Mouse (Mus musculus) limb, embryonic 10.5 days (tissue): Measurements from ENCODE around the gene Cacnb4. TPM values are rescaled to one million over a fixed set of nuclear protein-coding genes. Genes with fewer than 3 reads are reported as not detected.

Experiments used
- DNase-seq: peaks from one replicate; pipeline ENCODE4 v3.0.0-alpha.2; 2017; ENCODE audit warnings: low spot score
- H3K27ac ChIP-seq: fragments of 300-500 bp; sonication (generic); 2 replicates; pipeline ENCODE4 v1.5.1; 2016; ENCODE audit warnings: mild to moderate bottlenecking
- H3K27me3 ChIP-seq: fragments of 300-500 bp; sonication (generic); 2 replicates; pipeline ENCODE4 v1.6.1; 2016; ENCODE audit warnings: low read depth, mild to moderate bottlenecking; ENCODE audit not compliant: poor library complexity, severe bottlenecking
- H3K36me3 ChIP-seq: fragments of 300-500 bp; sonication (generic); 2 replicates; pipeline ENCODE4 v1.6.1; 2016; ENCODE audit warnings: mild to moderate bottlenecking, moderate library complexity
- H3K4me1 ChIP-seq: fragments of 300-500 bp; sonication (generic); 2 replicates; pipeline ENCODE4 v1.6.1; 2016
- H3K4me3 ChIP-seq: fragments of 300-500 bp; sonication (generic); 2 replicates; pipeline ENCODE4 v1.5.1; 2016; ENCODE audit warnings: mild to moderate bottlenecking, moderate library complexity
- H3K9me3 ChIP-seq: fragments of 300-500 bp; sonication (generic); replicated peaks from 2 replicates; pipeline ENCODE4 v1.6.1; 2016; ENCODE audit warnings: mild to moderate bottlenecking
- WGBS: fragments of 180-500 bp; shearing (Covaris S2); methylation state at CpG from one replicate; pipeline ENCODE4 v1.1.7; 2016; 5-methylcytosine and 5-hydroxymethylcytosine counted together
- polyA plus RNA-seq: library from polyadenylated mRNA; unstranded; fragments of >200 nt; fragmentation: Nextera tagmentation; extraction: Ambion mirVana; gene quantifications from 2 replicates; pipeline ENCODE4 v1.2.1, GENCODE M21; 2016

The Cacnb4 gene
- polyA plus RNA-seq, 1 experiment from 2014 or later = 0.56 TPM

- no peak for DNase-seq
- Histone ChIP-seq H3K9me3 (no peaks in the 10 kb centered on the region), H3K4me3 (no peak overlapping the region), H3K4me1 (0 out of 2 replicates have a peak, but pooled peaks cover 6% of the 10 kb centered on the region), H3K27ac (no peak overlapping the region), H3K36me3 (no peaks in the 10 kb centered on the region), H3K27me3 (no peaks in the 10 kb centered on the region)
- WGBS = 83% methylated on average over 7 of the region's 7 CpGs
Observed at GRCm38 (mm10) chr2:52455606-52456479, 220.8 kb downstream of the Cacnb4 start.

- Histone ChIP-seq H3K4me3 (no peak overlapping the region), H3K9me3 (no peaks in the 10 kb centered on the region), H3K36me3 (no peaks in the 10 kb centered on the region), H3K4me1 (no peaks in the 10 kb centered on the region), H3K27ac (no peak overlapping the region), H3K27me3 (no peaks in the 10 kb centered on the region)
- DNase-seq = no peak
- WGBS = 88% methylated on average over 8 of the region's 8 CpGs
Observed at GRCm38 (mm10) chr2:52449818-52450217, 226.8 kb downstream of the Cacnb4 start.

GRCm38 (mm10) chr2:52448916-52449315, 227.7 kb downstream of the Cacnb4 start:
- H3K9me3 ChIP-seq = no peaks in the 10 kb centered on the region
- 85% methylated on average over 1 of the region's 1 CpGs for WGBS
- no peaks in the 10 kb centered on the region for H3K27me3 ChIP-seq
- no peaks in the 10 kb centered on the region for H3K4me1 ChIP-seq
- no peak for DNase-seq
- H3K4me3 ChIP-seq = no peak overlapping the region
- no peak overlapping the region for H3K27ac ChIP-seq
- H3K36me3 ChIP-seq = no peaks in the 10 kb centered on the region

- no peaks in the 10 kb centered on the region for H3K36me3 ChIP-seq
- H3K27ac ChIP-seq = no peak overlapping the region
- no peak for DNase-seq
- no peaks in the 10 kb centered on the region for H3K4me1 ChIP-seq
- WGBS = 75% methylated on average over 5 of the region's 5 CpGs
- no peaks in the 10 kb centered on the region for H3K27me3 ChIP-seq
- no peak overlapping the region for H3K4me3 ChIP-seq
- no peaks in the 10 kb centered on the region for H3K9me3 ChIP-seq
Observed at GRCm38 (mm10) chr2:52446648-52447047, 230.0 kb downstream of the Cacnb4 start.

- H3K27ac ChIP-seq = no peak overlapping the region
- H3K27me3 ChIP-seq = no peaks in the 10 kb centered on the region
- WGBS = 46% methylated on average over 5 of the region's 5 CpGs
- H3K4me3 ChIP-seq = no peak overlapping the region
- DNase-seq = no peak
- H3K9me3 ChIP-seq = no peaks in the 10 kb centered on the region
- H3K4me1 ChIP-seq = no peaks in the 10 kb centered on the region
- no peaks in the 10 kb centered on the region for H3K36me3 ChIP-seq
Observed at GRCm38 (mm10) chr2:52442125-52442524, 234.5 kb downstream of the Cacnb4 start.

GRCm38 (mm10) chr2:52440420-52441015, 236.1 kb downstream of the Cacnb4 start:
- no peaks in the 10 kb centered on the region for H3K36me3 ChIP-seq
- WGBS = 93% methylated on average over 4 of the region's 4 CpGs
- no peak for DNase-seq
- no peaks in the 10 kb centered on the region for H3K9me3 ChIP-seq
- H3K27me3 ChIP-seq = no peaks in the 10 kb centered on the region
- no peak overlapping the region for H3K4me3 ChIP-seq
- H3K4me1 ChIP-seq = no peaks in the 10 kb centered on the region
- H3K27ac ChIP-seq = no peak overlapping the region

- Histone ChIP-seq H3K4me3 (no peak overlapping the region), H3K9me3 (no peaks in the 10 kb centered on the region), H3K4me1 (no peaks in the 10 kb centered on the region), H3K27me3 (no peaks in the 10 kb centered on the region), H3K36me3 (no peaks in the 10 kb centered on the region), H3K27ac (no peak overlapping the region)
- WGBS = 95% methylated on average over 4 of the region's 4 CpGs
- no peak for DNase-seq
Observed at GRCm38 (mm10) chr2:52438437-52438836, 238.2 kb downstream of the Cacnb4 start.

- Histone ChIP-seq H3K4me3 (no peak overlapping the region), H3K36me3 (no peaks in the 10 kb centered on the region), H3K27ac (no peak overlapping the region), H3K27me3 (no peaks in the 10 kb centered on the region), H3K4me1 (no peaks in the 10 kb centered on the region), H3K9me3 (no peaks in the 10 kb centered on the region)
- no peak for DNase-seq
- 86% methylated on average over 6 of the region's 6 CpGs for WGBS
Observed at GRCm38 (mm10) chr2:52438013-52438412, 238.6 kb downstream of the Cacnb4 start.

- Histone ChIP-seq H3K9me3 (no peaks in the 10 kb centered on the region), H3K27ac (no peak overlapping the region), H3K4me3 (no peak overlapping the region), H3K36me3 (no peaks in the 10 kb centered on the region), H3K27me3 (no peaks in the 10 kb centered on the region), H3K4me1 (no peaks in the 10 kb centered on the region)
- 83% methylated on average over 14 of the region's 14 CpGs for WGBS
- no peak for DNase-seq
Observed at GRCm38 (mm10) chr2:52435919-52436632, 240.6 kb downstream of the Cacnb4 start.

- H3K27me3 ChIP-seq = no peaks in the 10 kb centered on the region
- H3K27ac ChIP-seq = no peak overlapping the region
- no peaks in the 10 kb centered on the region for H3K36me3 ChIP-seq
- H3K4me1 ChIP-seq = no peaks in the 10 kb centered on the region
- 47% methylated on average over 7 of the region's 7 CpGs for WGBS
- no peak for DNase-seq
- H3K9me3 ChIP-seq = no peaks in the 10 kb centered on the region
- H3K4me3 ChIP-seq = no peak overlapping the region
Observed at GRCm38 (mm10) chr2:52433365-52433764, 243.3 kb downstream of the Cacnb4 start.

GRCm38 (mm10) chr2:52427383-52427782, 249.2 kb downstream of the Cacnb4 start:
- 90% methylated on average over 3 of the region's 3 CpGs for WGBS
- no peak overlapping the region for H3K27ac ChIP-seq

GRCm38 (mm10) chr2:52426041-52426440, 250.6 kb downstream of the Cacnb4 start:
- H3K27ac ChIP-seq = no peak overlapping the region
- H3K9me3 ChIP-seq = no peaks in the 10 kb centered on the region
- H3K4me3 ChIP-seq = no peak overlapping the region
- 92% methylated on average over 3 of the region's 3 CpGs for WGBS
- DNase-seq = no peak
- peaks cover 33% of the 10 kb centered on the region for H3K4me1 ChIP-seq
- H3K36me3 ChIP-seq = no peaks in the 10 kb centered on the region
- H3K27me3 ChIP-seq = no peaks in the 10 kb centered on the region

More at GRCm38 (mm10) chr2:52427383-52427782, 249.2 kb downstream of the Cacnb4 start:
- no peak for DNase-seq
- Histone ChIP-seq H3K9me3 (no peaks in the 10 kb centered on the region), H3K4me3 (no peak overlapping the region), H3K36me3 (no peaks in the 10 kb centered on the region), H3K27me3 (no peaks in the 10 kb centered on the region), H3K4me1 (peaks cover 19% of the 10 kb centered on the region)

- Histone ChIP-seq H3K9me3 (no peaks in the 10 kb centered on the region), H3K4me1 (peaks cover 34% of the 10 kb centered on the region), H3K27ac (peak overlapping the region; percentile 99), H3K27me3 (no peaks in the 10 kb centered on the region), H3K4me3 (peak overlapping the region; percentile 97), H3K36me3 (no peaks in the 10 kb centered on the region)
- DNase-seq = no peak
- 28% methylated on average over 10 of the region's 10 CpGs for WGBS
Observed at GRCm38 (mm10) chr2:52425523-52425795, 251.2 kb downstream of the Cacnb4 start.
